Mouse (Mus musculus) neural tube, embryonic 11.5 days (tissue): Measurements from ENCODE around the gene Slc30a10. TPM values are rescaled to one million over a fixed set of nuclear protein-coding genes. Genes with fewer than 3 reads are reported as not detected.

ENCODE experiments used
- ATAC-seq: fragments of 200-750 bp; cut with Nextera tagmentation; 2 replicates; pipeline ENCODE4 v1.8.0; 2017; ENCODE audit warnings: moderate number of reproducible peaks, mild to moderate bottlenecking, moderate TSS enrichment, moderate library complexity; ENCODE audit not compliant: insufficient read depth, low FRiP score, low TSS enrichment
- DNase-seq: peaks from one replicate; pipeline ENCODE4 v3.0.0-alpha.2; 2015; ENCODE audit warnings: low spot score
- H3K27ac ChIP-seq: fragments of 300-500 bp; sonication (generic); 2 replicates; pipeline ENCODE4 v1.5.1; 2014; ENCODE audit warnings: low read depth, mild to moderate bottlenecking, low read length
- H3K27me3 ChIP-seq: fragments of 300-500 bp; sonication (generic); 2 replicates; pipeline ENCODE4 v1.6.1; 2014; ENCODE audit warnings: mild to moderate bottlenecking, low read length, mixed read lengths; ENCODE audit not compliant: control insufficient read depth, insufficient read depth
- H3K36me3 ChIP-seq: fragments of 300-500 bp; sonication (generic); 2 replicates; pipeline ENCODE4 v1.6.1; 2014; ENCODE audit warnings: mild to moderate bottlenecking, low read length, moderate library complexity, mixed read lengths; ENCODE audit not compliant: control insufficient read depth, insufficient read depth
- H3K4me1 ChIP-seq: fragments of 300-500 bp; sonication (generic); 2 replicates; pipeline ENCODE4 v1.6.1; 2014; ENCODE audit warnings: low read length, mixed read lengths; ENCODE audit not compliant: control insufficient read depth, insufficient read depth
- H3K4me2 ChIP-seq: fragments of 300-500 bp; sonication (generic); 2 replicates; pipeline ENCODE4 v1.6.1; 2014; ENCODE audit warnings: low read depth, mild to moderate bottlenecking, moderate library complexity
- H3K4me3 ChIP-seq: fragments of 300-500 bp; sonication (generic); 2 replicates; pipeline ENCODE4 v1.5.1; 2014; ENCODE audit warnings: low read depth, low read length
- H3K9ac ChIP-seq: fragments of 300-500 bp; sonication (generic); 2 replicates; pipeline ENCODE4 v1.6.1; 2014; ENCODE audit warnings: mild to moderate bottlenecking, low read length
- H3K9me3 ChIP-seq: fragments of 300-500 bp; sonication (generic); 2 replicates; pipeline ENCODE4 v1.6.1; 2016; ENCODE audit warnings: low read length; ENCODE audit not compliant: control insufficient read depth
- WGBS: fragments of 180-500 bp; shearing (Covaris S2); extraction: QIAGEN DNeasy Blood & Tissue Kit; methylation state at CpG from one replicate; pipeline ENCODE4 v1.1.7; 2014; 5-methylcytosine and 5-hydroxymethylcytosine counted together
- polyA plus RNA-seq: library from polyadenylated mRNA; unstranded; fragments of >200 nt; fragmentation: Nextera tagmentation; extraction: Ambion mirVana; gene quantifications from 2 replicates; pipeline ENCODE4 v1.2.1, GENCODE M21; 2014

Gene Slc30a10
- polyA plus RNA-seq, 1 experiment from 2014 or later, result 1.4 TPM

- H3K27ac ChIP-seq, result no peak overlapping the region
- no peak overlapping the region for H3K9ac ChIP-seq
- DNase-seq (no peak), ATAC-seq (no peak)
- WGBS, result 47% methylated on average over 4 of the region's 4 CpGs
- H3K36me3 ChIP-seq, result no peaks in the 10 kb centered on the region
- peak overlapping the region; percentile 99 for H3K4me2 ChIP-seq
- no peak overlapping the region for H3K4me3 ChIP-seq
- peaks cover 5% of the 10 kb centered on the region; the same call in 1 of the 2 replicates for H3K4me1 ChIP-seq
- H3K9me3 ChIP-seq, result no peaks in the 10 kb centered on the region
- H3K27me3 ChIP-seq, result peaks cover 26% of the 10 kb centered on the region
Measured at GRCm38 (mm10) chr1:185454144-185454543, 504 bp upstream of the Slc30a10 start.

DNA sequence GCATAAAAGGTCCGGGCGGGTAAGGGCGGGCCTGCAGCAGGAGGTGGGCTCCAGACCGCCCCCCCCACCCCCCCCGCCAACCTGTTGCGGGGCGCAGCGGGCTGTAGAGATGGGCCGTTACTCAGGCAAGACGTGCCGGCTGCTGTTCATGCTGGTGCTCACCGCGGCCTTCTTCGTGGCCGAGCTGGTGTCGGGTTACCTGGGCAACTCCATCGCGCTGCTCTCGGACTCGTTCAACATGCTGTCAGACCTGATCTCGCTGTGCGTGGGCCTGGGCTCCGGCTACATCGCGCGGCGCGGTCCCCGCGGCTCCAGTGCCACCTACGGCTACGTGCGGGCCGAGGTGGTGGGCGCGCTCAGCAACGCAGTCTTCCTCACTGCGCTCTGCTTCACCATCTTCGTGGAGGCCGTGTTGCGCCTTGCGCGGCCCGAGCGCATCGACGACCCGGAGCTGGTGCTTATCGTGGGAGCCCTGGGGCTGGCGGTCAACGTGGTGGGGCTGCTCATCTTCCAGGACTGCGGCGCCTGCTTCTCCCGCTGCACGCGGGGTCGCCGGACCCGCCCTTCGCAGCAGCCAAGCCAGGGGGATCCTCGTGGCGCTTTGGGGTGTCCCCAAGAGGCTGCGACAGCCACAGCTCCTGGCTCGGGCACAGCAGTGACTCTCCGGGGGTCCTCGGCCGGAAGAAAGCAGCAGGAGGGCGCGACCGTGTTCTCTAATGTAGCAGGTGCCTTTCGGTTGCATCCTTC lies 480 bp downstream of the Slc30a10 start:
- Histone ChIP-seq H3K4me2 (peak overlapping the region; percentile 99), H3K27ac (0 out of 2 replicates have a peak overlapping the region, but pooled peaks have one; percentile 6), H3K4me1 (peaks cover 5% of the 10 kb centered on the region; the same call in 1 of the 2 replicates), H3K9me3 (no peaks in the 10 kb centered on the region), H3K36me3 (no peaks in the 10 kb centered on the region), H3K4me3 (peak overlapping the region; percentile 49), H3K27me3 (peaks cover 26% of the 10 kb centered on the region), H3K9ac (peak overlapping the region; percentile 62)
- 1% methylated on average over 67 of the region's 71 CpGs for WGBS
- ATAC-seq, result peak; percentile 58
- DNase-seq, result peak; percentile 67

DNA sequence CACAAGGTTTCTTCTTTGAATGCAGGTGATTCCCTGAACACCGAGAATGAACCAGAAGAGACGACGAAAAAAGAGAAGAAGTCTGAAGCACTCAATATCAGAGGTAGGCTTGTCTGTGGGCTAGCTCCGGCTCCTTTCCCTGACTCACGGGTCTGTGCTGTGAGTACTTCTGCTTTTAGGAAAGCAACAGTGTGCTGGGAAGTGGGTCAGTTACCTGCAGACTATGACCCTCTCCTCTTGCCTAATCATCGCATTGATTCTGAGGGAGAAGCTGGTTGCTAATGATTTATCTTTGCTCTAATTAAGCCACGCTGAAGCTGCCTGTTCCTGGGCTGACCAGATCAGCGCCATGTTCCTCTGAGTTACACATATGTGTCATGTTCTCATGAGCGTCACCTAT lies 1.7 kb downstream of the Slc30a10 start:
- DNase-seq (no peak), ATAC-seq (no peak)
- Histone ChIP-seq H3K9me3 (no peaks in the 10 kb centered on the region), H3K27me3 (peaks cover 26% of the 10 kb centered on the region), H3K36me3 (no peaks in the 10 kb centered on the region), H3K4me1 (peaks cover 5% of the 10 kb centered on the region; the same call in 1 of the 2 replicates), H3K4me3 (no peak overlapping the region; the same call in 1 of the 2 replicates), H3K27ac (no peak overlapping the region), H3K4me2 (no peak overlapping the region), H3K9ac (no peak overlapping the region)
- 87% methylated on average over 9 of the region's 9 CpGs for WGBS

GRCm38 (mm10) chr1:185460096-185460495 lies 5.4 kb downstream of the Slc30a10 start:
- DNase-seq, result no peak
- Histone ChIP-seq H3K9ac (no peak overlapping the region), H3K27ac (no peak overlapping the region), H3K4me2 (no peak overlapping the region), H3K9me3 (no peaks in the 10 kb centered on the region), H3K4me1 (peaks cover 4% of the 10 kb centered on the region; the same call in 1 of the 2 replicates), H3K27me3 (peaks cover 13% of the 10 kb centered on the region), H3K4me3 (no peak overlapping the region), H3K36me3 (no peaks in the 10 kb centered on the region)
- WGBS, result 82% methylated on average over 5 of the region's 5 CpGs
- ATAC-seq, result no peak

GRCm38 (mm10) chr1:185462889-185463288 lies 8.2 kb downstream of the Slc30a10 start:
- 71% methylated on average over 5 of the region's 5 CpGs for WGBS

DNA sequence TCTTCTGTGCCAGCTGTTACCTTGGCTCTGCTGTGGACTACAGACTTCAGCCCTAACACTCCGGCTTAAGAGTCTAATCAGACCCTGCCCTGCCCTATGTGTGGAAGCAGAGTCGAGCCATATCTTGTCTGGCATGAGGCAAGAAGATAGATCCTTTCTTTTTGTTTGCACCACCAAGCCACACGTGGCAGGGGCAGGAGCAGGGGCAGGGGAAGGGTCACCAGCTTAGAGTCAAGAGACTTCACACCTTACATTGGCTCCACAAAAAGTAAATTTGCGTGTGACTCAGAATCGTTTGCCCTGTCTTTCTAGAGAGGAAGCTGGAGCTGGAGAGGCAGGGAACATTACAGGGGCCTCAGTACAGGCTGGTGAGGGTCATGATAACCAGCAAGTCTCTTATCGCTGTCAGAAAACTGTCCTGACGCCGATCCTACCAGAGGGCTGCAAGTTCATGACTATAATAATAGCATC lies 14.9 kb downstream of the Slc30a10 start:
- no peaks in the 10 kb centered on the region for H3K9me3 ChIP-seq
- WGBS, result 75% methylated on average over 8 of the region's 8 CpGs
- no peak overlapping the region for H3K4me2 ChIP-seq
- no peaks in the 10 kb centered on the region for H3K4me1 ChIP-seq
- H3K9ac ChIP-seq, result no peak overlapping the region
- no peaks in the 10 kb centered on the region for H3K27me3 ChIP-seq
- no peak for DNase-seq
- no peak for ATAC-seq
- H3K4me3 ChIP-seq, result no peak overlapping the region
- no peaks in the 10 kb centered on the region for H3K36me3 ChIP-seq
- no peak overlapping the region for H3K27ac ChIP-seq

More at GRCm38 (mm10) chr1:185462889-185463288, 8.2 kb downstream of the Slc30a10 start:
- H3K9ac ChIP-seq, result no peak overlapping the region
- no peak overlapping the region for H3K27ac ChIP-seq
- no peak overlapping the region for H3K4me3 ChIP-seq
- ATAC-seq (no peak), DNase-seq (no peak)
- H3K4me2 ChIP-seq, result no peak overlapping the region
- H3K9me3 ChIP-seq, result no peaks in the 10 kb centered on the region
- H3K4me1 ChIP-seq, result 0 out of 2 replicates have a peak, but pooled peaks cover 2% of the 10 kb centered on the region
- H3K27me3 ChIP-seq, result no peaks in the 10 kb centered on the region
- no peaks in the 10 kb centered on the region for H3K36me3 ChIP-seq

- WGBS, result 61% methylated on average over 8 of the region's 8 CpGs
- Histone ChIP-seq H3K4me1 (no peaks in the 10 kb centered on the region), H3K36me3 (no peaks in the 10 kb centered on the region), H3K4me2 (no peak overlapping the region), H3K9me3 (no peaks in the 10 kb centered on the region), H3K9ac (no peak overlapping the region), H3K27ac (no peak overlapping the region), H3K4me3 (no peak overlapping the region), H3K27me3 (no peaks in the 10 kb centered on the region)
- peak; percentile 20 for DNase-seq
- ATAC-seq, result no peak
Measured at GRCm38 (mm10) chr1:185472025-185472720, 17.5 kb downstream of the Slc30a10 start.

- H3K4me1 ChIP-seq, result no peaks in the 10 kb centered on the region
- no peak overlapping the region for H3K9ac ChIP-seq
- no peaks in the 10 kb centered on the region for H3K9me3 ChIP-seq
- ATAC-seq, result no peak
- WGBS, result 87% methylated on average over 4 of the region's 4 CpGs
- H3K27ac ChIP-seq, result no peak overlapping the region
- H3K4me3 ChIP-seq, result no peak overlapping the region
- no peaks in the 10 kb centered on the region for H3K36me3 ChIP-seq
- no peak for DNase-seq
- H3K4me2 ChIP-seq, result no peak overlapping the region
- no peaks in the 10 kb centered on the region for H3K27me3 ChIP-seq
Measured at GRCm38 (mm10) chr1:185472730-185473129, 18.1 kb downstream of the Slc30a10 start.
